Mouse (Mus musculus) kidney, adult 2 months (tissue): Measurements from ENCODE around the gene Mrps23.

Source experiments
- CTCF ChIP-seq: fragments of 200-500 bp; conservative IDR thresholded peaks from 2 replicates; pipeline ENCODE4 v1.5.1; 2011; ENCODE audit warnings: low read depth, mild to moderate bottlenecking, control low read depth, low read length, moderate library complexity, mixed read lengths; ENCODE audit not compliant: insufficient read depth, insufficient read length
- POLR2A ChIP-seq: fragments of 200-500 bp; IDR thresholded peaks from one replicate; pipeline ENCODE4 v1.6.1; 2011; ENCODE audit warnings: low read depth, low read length, control low read depth

GRCm38 (mm10) chr11:88251972-88252766 is 48.0 kb downstream of the Mrps23 start:
- peak; percentile 96 for TF ChIP-seq CTCF
- TF ChIP-seq POLR2A = no peak
